ENCODE assay signal across 8 mouse cellular contexts in the genomic region with DNA sequence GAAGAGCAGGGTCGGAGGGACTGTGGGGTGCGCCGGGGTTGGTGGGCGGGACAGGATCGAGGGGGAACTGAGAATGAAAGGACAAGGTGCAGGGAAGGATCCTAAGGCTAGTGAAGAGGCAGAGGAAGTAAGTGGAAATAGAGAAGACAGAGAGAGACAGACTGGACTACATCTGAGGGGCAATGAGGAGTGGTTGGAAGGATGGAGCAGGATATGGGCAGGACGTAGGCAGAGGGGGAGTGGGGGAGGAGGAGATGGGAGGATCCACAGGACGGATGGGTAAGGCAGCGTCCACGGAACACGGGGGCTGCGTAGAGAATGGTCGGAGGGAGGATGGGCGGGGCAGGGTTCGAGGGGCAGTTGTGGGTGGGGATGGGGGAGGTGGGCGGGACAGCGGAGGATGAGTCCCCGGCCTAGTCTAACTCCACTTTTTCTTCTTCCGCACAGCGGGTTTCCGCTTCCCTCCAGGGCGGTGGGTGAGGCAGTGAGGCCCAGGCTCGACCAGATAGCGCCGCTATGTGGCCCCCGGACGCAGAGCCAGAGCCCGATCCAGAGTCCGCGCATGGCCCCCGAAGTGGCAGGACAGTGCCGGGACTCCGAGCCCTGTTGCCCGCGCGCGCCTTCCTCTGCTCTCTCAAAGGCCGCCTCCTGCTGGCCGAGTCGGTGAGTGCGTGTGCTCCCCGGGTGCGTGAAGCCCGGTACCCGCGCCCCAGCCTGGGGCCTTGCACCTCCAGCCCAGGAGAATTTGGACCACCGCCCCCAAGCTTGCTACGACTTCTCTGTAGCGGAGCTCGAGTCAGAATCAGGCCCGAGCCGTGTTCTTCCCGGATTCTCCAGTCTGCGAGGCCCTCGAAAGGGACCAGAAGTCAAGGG. TPM values are rescaled to one million over a fixed set of nuclear protein-coding genes. Genes with fewer than 3 reads are reported as not detected.
A peak's percentile ranks its signal among the peaks of the same experiment; 100 is the strongest.
DNase-seq lines count a peak whose midpoint lies in the region; ATAC-seq and TF ChIP-seq lines count a peak whose summit lies in the region.

No protein-coding gene starts in this region.

- peak overlapping the region; percentile 57 for H3K4me3 ChIP-seq in erythroblast, embryonic 14.5 days (replicated peaks)
- H3K4me3 ChIP-seq in embryonic facial prominence, embryonic 11.5 days (ENCODE audit: low read depth, low read length): peak overlapping the region; percentile 56
- H3K4me3 ChIP-seq in heart, adult 2 months: peak overlapping the region; percentile 77
- peak overlapping the region; percentile 47 for H3K4me3 ChIP-seq in kidney, adult 2 months (ENCODE audit: insufficient read depth, low read depth, low read length)
- H3K4me3 ChIP-seq in limb, embryonic 13.5 days: peak overlapping the region; percentile 70
- H3K4me3 ChIP-seq in midbrain, embryonic 14.5 days (replicated peaks; ENCODE audit: low read depth, low read length): peak overlapping the region; percentile 50
- H3K4me3 ChIP-seq in spleen, adult 2 months (ENCODE audit: extremely low read depth, insufficient read depth, insufficient read length): peak overlapping the region; percentile 74

- H3K4me2 ChIP-seq in embryonic facial prominence, embryonic 11.5 days (ENCODE audit: low read depth, low read length): peak overlapping the region; percentile 64
- peak overlapping the region; percentile 80 for H3K4me2 ChIP-seq in limb, embryonic 13.5 days (replicated peaks)
- H3K4me2 ChIP-seq in midbrain, embryonic 14.5 days (ENCODE audit: low read length): peak overlapping the region; percentile 88

- H3K36me3 ChIP-seq in erythroblast, embryonic 14.5 days (ENCODE audit: control insufficient read depth): no peaks in the 10 kb centered on the region
- no peaks in the 10 kb centered on the region; the same call in 1 of the 2 replicates for H3K36me3 ChIP-seq in embryonic facial prominence, embryonic 11.5 days (replicated peaks; ENCODE audit: control insufficient read depth, insufficient read depth, low read depth, low read length)
- H3K36me3 ChIP-seq in heart, adult 2 months (ENCODE audit: control insufficient read depth, insufficient read depth, low read length): no peaks in the 10 kb centered on the region
- H3K36me3 ChIP-seq in kidney, adult 2 months (ENCODE audit: control insufficient read depth, insufficient read depth, low read length): no peaks in the 10 kb centered on the region
- peaks cover 12% of the 10 kb centered on the region; the same call in 1 of the 2 replicates for H3K36me3 ChIP-seq in limb, embryonic 13.5 days
- no peaks in the 10 kb centered on the region for H3K36me3 ChIP-seq in midbrain, embryonic 14.5 days (ENCODE audit: control insufficient read depth, insufficient read depth, low read length)
- H3K36me3 ChIP-seq in spleen, adult 2 months (ENCODE audit: control insufficient read depth, insufficient read depth, low read length): no peaks in the 10 kb centered on the region

- peaks cover 28% of the 10 kb centered on the region for H3K27me3 ChIP-seq in erythroblast, embryonic 14.5 days (ENCODE audit: control insufficient read depth)
- no peaks in the 10 kb centered on the region for H3K27me3 ChIP-seq in embryonic facial prominence, embryonic 11.5 days (ENCODE audit: control insufficient read depth, insufficient read depth, low read length)
- no peaks in the 10 kb centered on the region for H3K27me3 ChIP-seq in heart, adult 2 months (ENCODE audit: control insufficient read depth, insufficient read depth, low read length)
- no peaks in the 10 kb centered on the region for H3K27me3 ChIP-seq in kidney, adult 2 months (replicated peaks; ENCODE audit: control insufficient read depth, insufficient read depth, low read length)
- H3K27me3 ChIP-seq in limb, embryonic 13.5 days: no peaks in the 10 kb centered on the region
- H3K27me3 ChIP-seq in midbrain, embryonic 14.5 days (ENCODE audit: control insufficient read depth, insufficient read depth, low read length): no peaks in the 10 kb centered on the region
- no peaks in the 10 kb centered on the region for H3K27me3 ChIP-seq in spleen, adult 2 months (ENCODE audit: control insufficient read depth, insufficient read depth, low read length)

- intact Hi-C loops in heart, adult 2 months (cut with DNase I): loop anchor here (1.0 to 5.0 kb wide), 4 partner anchors 27 to 193 kb away; partner anchors contain the start of genes Car7, Nae1 and Tk2

- peak overlapping the region; percentile 53 for H3K27ac ChIP-seq in embryonic facial prominence, embryonic 11.5 days (replicated peaks; ENCODE audit: low read depth, low read length)
- H3K27ac ChIP-seq in heart, adult 2 months: peak overlapping the region; percentile 97
- peak overlapping the region; percentile 76 for H3K27ac ChIP-seq in kidney, adult 2 months (ENCODE audit: insufficient read depth, low read depth, low read length)
- H3K27ac ChIP-seq in limb, embryonic 13.5 days: peak overlapping the region; percentile 79
- 0 out of 2 replicates have a peak overlapping the region, but pooled peaks have one; percentile 45 for H3K27ac ChIP-seq in midbrain, embryonic 14.5 days (replicated peaks; ENCODE audit: low read depth, low read length)
- peak overlapping the region; percentile 64 for H3K27ac ChIP-seq in spleen, adult 2 months (ENCODE audit: insufficient read depth, low read length)

- 0 out of 2 replicates have a peak, but pooled peaks have one; percentile 23 for TF ChIP-seq EP300 in heart, adult 2 months (IDR thresholded peaks at IDR 0.05; ENCODE audit: insufficient read depth, low read depth, low read length)

- peak overlapping the region; percentile 88 for H3K9ac ChIP-seq in embryonic facial prominence, embryonic 11.5 days (replicated peaks; ENCODE audit: low read length)
- peak overlapping the region; percentile 76 for H3K9ac ChIP-seq in heart, adult 2 months (ENCODE audit: low read depth, low read length)
- peak overlapping the region; percentile 88 for H3K9ac ChIP-seq in limb, embryonic 13.5 days
- H3K9ac ChIP-seq in midbrain, embryonic 14.5 days (replicated peaks; ENCODE audit: low read length): peak overlapping the region; percentile 60

- H3K4me1 ChIP-seq in erythroblast, embryonic 14.5 days (ENCODE audit: control insufficient read depth): peaks cover 15% of the 10 kb centered on the region
- no peaks in the 10 kb centered on the region for H3K4me1 ChIP-seq in embryonic facial prominence, embryonic 11.5 days (ENCODE audit: control insufficient read depth, insufficient read depth, low read length)
- H3K4me1 ChIP-seq in heart, adult 2 months (ENCODE audit: control insufficient read depth, insufficient read depth, low read length): peaks cover 2% of the 10 kb centered on the region; the same call in 1 of the 2 replicates
- H3K4me1 ChIP-seq in kidney, adult 2 months (ENCODE audit: control insufficient read depth, insufficient read depth, low read length): no peaks in the 10 kb centered on the region
- H3K4me1 ChIP-seq in limb, embryonic 13.5 days: peaks cover 21% of the 10 kb centered on the region
- H3K4me1 ChIP-seq in midbrain, embryonic 14.5 days (ENCODE audit: control insufficient read depth, insufficient read depth, low read length): 0 out of 2 replicates have a peak, but pooled peaks cover 7% of the 10 kb centered on the region
- H3K4me1 ChIP-seq in spleen, adult 2 months (ENCODE audit: control insufficient read depth, insufficient read depth, insufficient read length): no peaks in the 10 kb centered on the region

- TF ChIP-seq POLR2A in heart, adult 2 months (IDR thresholded peaks at IDR 0.05; ENCODE audit: insufficient read depth, low read depth, low read length): peak; percentile 70
- peak; percentile 24 for TF ChIP-seq POLR2A in kidney, adult 2 months (IDR thresholded peaks at IDR 0.05; ENCODE audit: low read depth, low read length)
- no peak; the same call in 1 of the 2 replicates for TF ChIP-seq POLR2A in spleen, adult 2 months (IDR thresholded peaks at IDR 0.05; ENCODE audit: low read depth, low read length)

- H3K9me3 ChIP-seq in erythroblast, embryonic 14.5 days (ENCODE audit: control insufficient read depth, low read length): no peaks in the 10 kb centered on the region
- no peaks in the 10 kb centered on the region for H3K9me3 ChIP-seq in embryonic facial prominence, embryonic 11.5 days (replicated peaks; ENCODE audit: control insufficient read depth, low read length)
- H3K9me3 ChIP-seq in limb, embryonic 13.5 days: no peaks in the 10 kb centered on the region
- H3K9me3 ChIP-seq in midbrain, embryonic 14.5 days (ENCODE audit: control insufficient read depth, low read length): no peaks in the 10 kb centered on the region

- under 1% methylated on average over 52 of the region's 54 CpGs for WGBS in embryonic facial prominence, embryonic 11.5 days
- WGBS in heart, adult 2 months: under 1% methylated on average over 48 of the region's 54 CpGs
- 1% methylated on average over 54 of the region's 54 CpGs for WGBS in kidney, adult 2 months
- WGBS in limb, embryonic 13.5 days: 0% methylated on average over 52 of the region's 54 CpGs
- under 1% methylated on average over 53 of the region's 54 CpGs for WGBS in midbrain, embryonic 14.5 days
- 1% methylated on average over 50 of the region's 54 CpGs for WGBS in spleen, adult 2 months

- TF ChIP-seq CTCF in heart, adult 2 months (IDR thresholded peaks at IDR 0.05): peak; percentile 86
- peak; percentile 46; the same call in 1 of the 2 replicates for TF ChIP-seq CTCF in kidney, adult 2 months (conservative IDR thresholded peaks at IDR 0.05; ENCODE audit: insufficient read depth, insufficient read length, low read depth, low read length)
- peak; percentile 34; the same call in 1 of the 2 replicates for TF ChIP-seq CTCF in spleen, adult 2 months (IDR thresholded peaks at IDR 0.05; ENCODE audit: extremely low read depth, insufficient read depth, insufficient read length, insufficient replicate concordance)

- peak; percentile 83 for DNase-seq in embryonic facial prominence, embryonic 11.5 days (ENCODE audit: low spot score)
- peak; percentile 85 to 87 for DNase-seq in heart, adult 2 months
- DNase-seq in kidney, adult 2 months: peak; percentile 76
- peak; percentile 81 for DNase-seq in midbrain, embryonic 14.5 days
- DNase-seq in spleen, adult 2 months (ENCODE audit: low read depth in 1 of 2, low spot score in 2 of 2): peak; percentile 52 to 75

- no peak for ATAC-seq in erythroblast, adult 5-6 weeks (replicated peaks; ENCODE audit: low FRiP score, poor library complexity, severe bottlenecking)
- ATAC-seq in embryonic facial prominence, embryonic 11.5 days (replicated peaks; ENCODE audit: insufficient number of reproducible peaks, low FRiP score, low TSS enrichment, low read depth): peak; percentile 83
- ATAC-seq in limb, embryonic 13.5 days (ENCODE audit: low FRiP score, low read depth): peak; percentile 75
- ATAC-seq in midbrain, embryonic 14.5 days (ENCODE audit: low FRiP score, low TSS enrichment): peak; percentile 69

- H3K79me2 ChIP-seq in heart, adult 2 months (replicated peaks; ENCODE audit: control insufficient read depth, insufficient read depth, low read length): no peaks in the 10 kb centered on the region

RNA-seq across cellular contexts. Expression of gene Cmtm3, which starts 1.3 kb away (rescaled TPM):
- polyA plus RNA-seq in erythroblast, embryonic 14.5 days (2012): 0.26 and 0.44 TPM in 2 replicates
- 8.6 and 14.0 TPM in 2 replicates for total RNA-seq in erythroblast, adult 5-6 weeks (2015; ENCODE audit: low replicate concordance)
- total RNA-seq in erythroblast, adult 5-6 weeks (2017; ENCODE audit: low replicate concordance): 1.5 and 3.3 TPM in 2 replicates
- 131 and 139 TPM in 2 replicates for polyA plus RNA-seq in embryonic facial prominence, embryonic 11.5 days (2014; fragmentation: Nextera tagmentation; extraction: Ambion mirVana)
- total RNA-seq in heart, adult 2 months (2021): 10 to 100 TPM; 10.5 to 16.4 TPM
- 39.1 and 44.1 TPM in 2 replicates for polyA plus RNA-seq in heart, adult 2 months (2012; rRNA removed)
- 53.3 and 60.4 TPM in 2 replicates for polyA plus RNA-seq in kidney, adult 2 months (2012; rRNA removed)
- 158 and 159 TPM in 2 replicates for polyA plus RNA-seq in limb, embryonic 13.5 days (2015; fragmentation: Nextera tagmentation; extraction: Ambion mirVana)
- polyA plus RNA-seq in midbrain, embryonic 14.5 days (2014; fragmentation: Nextera tagmentation; extraction: Ambion mirVana): 28.6 and 36.9 TPM in 2 replicates
- polyA plus RNA-seq in spleen, adult 2 months (2012; rRNA removed): 96.3 and 106 TPM in 2 replicates

RNA-seq across cellular contexts. Expression of gene Cmtm2b, which starts 18.4 kb away (rescaled TPM):
- polyA plus RNA-seq in erythroblast, embryonic 14.5 days (2012): not detected in 2 replicates
- not detected in 2 replicates for total RNA-seq in erythroblast, adult 5-6 weeks (2015; ENCODE audit: low replicate concordance)
- not detected in 2 replicates for total RNA-seq in erythroblast, adult 5-6 weeks (2017; ENCODE audit: low replicate concordance)
- polyA plus RNA-seq in embryonic facial prominence, embryonic 11.5 days (2014; fragmentation: Nextera tagmentation; extraction: Ambion mirVana): not detected in 2 replicates
- total RNA-seq in heart, adult 2 months (2021): not detected
- 0.12 and 0.20 TPM in 2 replicates for polyA plus RNA-seq in heart, adult 2 months (2012; rRNA removed)
- polyA plus RNA-seq in kidney, adult 2 months (2012; rRNA removed): 0.18 TPM in 1 of 2 replicates, not detected in the other
- not detected in 2 replicates for polyA plus RNA-seq in limb, embryonic 13.5 days (2015; fragmentation: Nextera tagmentation; extraction: Ambion mirVana)
- not detected in 2 replicates for polyA plus RNA-seq in midbrain, embryonic 14.5 days (2014; fragmentation: Nextera tagmentation; extraction: Ambion mirVana)
- polyA plus RNA-seq in spleen, adult 2 months (2012; rRNA removed): not detected in 2 replicates

RNA-seq across cellular contexts. Expression of gene Gm11020, which starts 19.1 kb away (rescaled TPM):
- polyA plus RNA-seq in erythroblast, embryonic 14.5 days (2012): not detected in 2 replicates
- total RNA-seq in erythroblast, adult 5-6 weeks (2015; ENCODE audit: low replicate concordance): not detected in 2 replicates
- total RNA-seq in erythroblast, adult 5-6 weeks (2017; ENCODE audit: low replicate concordance): not detected in 2 replicates
- not detected in 2 replicates for polyA plus RNA-seq in embryonic facial prominence, embryonic 11.5 days (2014; fragmentation: Nextera tagmentation; extraction: Ambion mirVana)
- not detected for total RNA-seq in heart, adult 2 months (2021)
- polyA plus RNA-seq in heart, adult 2 months (2012; rRNA removed): not detected in 2 replicates
- not detected in 2 replicates for polyA plus RNA-seq in kidney, adult 2 months (2012; rRNA removed)
- polyA plus RNA-seq in limb, embryonic 13.5 days (2015; fragmentation: Nextera tagmentation; extraction: Ambion mirVana): not detected in 2 replicates
- polyA plus RNA-seq in midbrain, embryonic 14.5 days (2014; fragmentation: Nextera tagmentation; extraction: Ambion mirVana): not detected in 2 replicates
- polyA plus RNA-seq in spleen, adult 2 months (2012; rRNA removed): not detected in 2 replicates

RNA-seq across cellular contexts. Expression of gene Cmtm1, which starts 30.5 kb away (rescaled TPM):
- not detected in 2 replicates for polyA plus RNA-seq in erythroblast, embryonic 14.5 days (2012)
- total RNA-seq in erythroblast, adult 5-6 weeks (2015; ENCODE audit: low replicate concordance): not detected in 2 replicates
- not detected in 2 replicates for total RNA-seq in erythroblast, adult 5-6 weeks (2017; ENCODE audit: low replicate concordance)
- not detected in 2 replicates for polyA plus RNA-seq in embryonic facial prominence, embryonic 11.5 days (2014; fragmentation: Nextera tagmentation; extraction: Ambion mirVana)
- total RNA-seq in heart, adult 2 months (2021): not detected
- polyA plus RNA-seq in heart, adult 2 months (2012; rRNA removed): not detected in 2 replicates
- not detected in 2 replicates for polyA plus RNA-seq in kidney, adult 2 months (2012; rRNA removed)
- polyA plus RNA-seq in limb, embryonic 13.5 days (2015; fragmentation: Nextera tagmentation; extraction: Ambion mirVana): not detected in 2 replicates
- polyA plus RNA-seq in midbrain, embryonic 14.5 days (2014; fragmentation: Nextera tagmentation; extraction: Ambion mirVana): not detected in 2 replicates
- not detected in 2 replicates for polyA plus RNA-seq in spleen, adult 2 months (2012; rRNA removed)

RNA-seq across cellular contexts. Expression of gene Gm45711, which starts 30.6 kb away (rescaled TPM):
- polyA plus RNA-seq in erythroblast, embryonic 14.5 days (2012): not detected in 2 replicates
- not detected in 2 replicates for total RNA-seq in erythroblast, adult 5-6 weeks (2015; ENCODE audit: low replicate concordance)
- not detected in 2 replicates for total RNA-seq in erythroblast, adult 5-6 weeks (2017; ENCODE audit: low replicate concordance)
- polyA plus RNA-seq in embryonic facial prominence, embryonic 11.5 days (2014; fragmentation: Nextera tagmentation; extraction: Ambion mirVana): not detected in 2 replicates
- total RNA-seq in heart, adult 2 months (2021): not detected
- polyA plus RNA-seq in heart, adult 2 months (2012; rRNA removed): not detected in 2 replicates
- not detected in 2 replicates for polyA plus RNA-seq in kidney, adult 2 months (2012; rRNA removed)
- polyA plus RNA-seq in limb, embryonic 13.5 days (2015; fragmentation: Nextera tagmentation; extraction: Ambion mirVana): not detected in 2 replicates
- polyA plus RNA-seq in midbrain, embryonic 14.5 days (2014; fragmentation: Nextera tagmentation; extraction: Ambion mirVana): not detected in 2 replicates
- polyA plus RNA-seq in spleen, adult 2 months (2012; rRNA removed): not detected in 2 replicates

Comparison
In these comparisons a context has a peak if more than half of its experiments do, and no peak if none do; other contexts are left out.
1. H3K27ac ChIP-seq: peak in every context shown above with its lines; median percentile 97 in heart, adult 2 months; 79 in limb, embryonic 13.5 days; 76 in kidney, adult 2 months; 64 in spleen, adult 2 months; 53 in embryonic facial prominence, embryonic 11.5 days; 45 in midbrain, embryonic 14.5 days.
2. CTCF ChIP-seq: peak in every context shown above with its lines; median percentile 86 in heart, adult 2 months; 46 in kidney, adult 2 months; 34 in spleen, adult 2 months.
3. RNA of gene Cmtm3, which starts 1.3 kb away (polyA plus RNA-seq): 158 to 159 TPM in limb, embryonic 13.5 days, 131 to 139 TPM in embryonic facial prominence, embryonic 11.5 days, 96.3 to 106 TPM in spleen, adult 2 months, 53.3 to 60.4 TPM in kidney, adult 2 months, 39.1 to 44.1 TPM in heart, adult 2 months and 28.6 to 36.9 TPM in midbrain, embryonic 14.5 days; 0.26 to 0.44 TPM in erythroblast, embryonic 14.5 days; every median in the first group is over 10 times any median in the second.
4. Peak in every context shown above with its lines, with median percentiles within 50 percentile points of each other: H3K4me3 ChIP-seq, DNase-seq, H3K4me2 ChIP-seq and H3K9ac ChIP-seq.